Mouse (Mus musculus): Measurements from ENCODE around the gene Actr5.

GRCm38 (mm10) chr2:158679091-158679490 is 54.4 kb downstream of the Actr5 start:
- TF ChIP-seq CTCF (IDR thresholded peaks at IDR 0.05; ENCODE audit: low read depth, low read length) = no peak
- no peak for TF ChIP-seq POLR2A (IDR thresholded peaks at IDR 0.05; ENCODE audit: borderline replicate concordance, low read depth, low read length)
